Comparison of ENCODE assay signal across 22 mouse cellular contexts in the genomic region with DNA sequence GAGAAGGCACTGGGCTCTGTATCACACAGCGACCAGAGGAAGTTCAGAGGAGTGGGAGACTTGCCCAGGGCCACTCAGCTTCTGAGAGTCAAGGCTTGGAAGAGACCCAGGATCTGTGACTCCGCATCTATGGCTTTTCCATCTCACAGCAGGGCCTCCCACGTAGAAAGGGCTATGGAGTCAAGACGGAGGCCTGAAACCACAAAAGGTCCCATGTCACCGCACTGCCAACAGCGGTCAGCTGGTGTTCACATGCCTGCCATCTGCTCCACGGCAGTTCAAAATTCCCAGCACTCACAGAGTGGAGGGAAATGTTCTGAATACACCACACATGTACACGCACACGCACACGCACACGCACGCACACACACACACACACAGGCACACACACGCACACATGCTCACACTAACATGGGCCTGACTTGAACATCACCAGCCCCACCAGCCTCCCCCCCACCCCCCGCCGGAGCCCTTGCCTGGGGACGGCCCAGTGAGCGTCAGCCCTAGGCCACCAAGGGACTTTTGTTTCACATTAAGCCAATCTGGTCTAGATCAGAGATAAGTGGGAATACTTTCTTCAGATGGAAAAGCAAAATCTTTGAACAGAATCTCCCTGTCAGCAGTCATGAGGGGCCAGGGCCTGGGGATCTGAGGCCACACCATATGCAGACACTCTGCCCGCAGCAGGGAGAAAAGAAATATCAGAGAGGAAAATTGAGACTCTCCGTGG.
DNase-seq lines count a peak whose midpoint lies in the region; ATAC-seq and TF ChIP-seq lines count a peak whose summit lies in the region.
"Had no signal": no experiment of that assay in that cellular context is flagged by ENCODE, and none has a peak within 500 bp of the region (broad histone marks: within the 10 kb centered on the region; RNA-seq: fewer than 3 reads in every experiment).

No protein-coding gene starts in this region.

- no peak overlapping the region for H3K4me2 ChIP-seq in liver, embryonic 11.5 days
- H3K4me2 ChIP-seq in liver, postnatal 0 days (ENCODE audit: low read depth, low read length), result no peak overlapping the region
- no peak overlapping the region for H3K4me2 ChIP-seq in embryonic facial prominence, embryonic 12.5 days (replicated peaks)
- H3K4me2 ChIP-seq: embryonic facial prominence, embryonic 15.5 days; neural tube, embryonic 12.5 days had no signal

- no peaks in the 10 kb centered on the region; the same call in 1 of the 2 replicates for H3K9me3 ChIP-seq in liver, embryonic 11.5 days (ENCODE audit: control insufficient read depth, low read length)
- H3K9me3 ChIP-seq in liver, postnatal 0 days (ENCODE audit: low read length), result no peaks in the 10 kb centered on the region
- H3K9me3 ChIP-seq in embryonic facial prominence, embryonic 12.5 days, result no peaks in the 10 kb centered on the region
- H3K9me3 ChIP-seq: embryonic facial prominence, embryonic 15.5 days; heart, embryonic 10.5 days; neural tube, embryonic 12.5 days had no signal

- no peaks in the 10 kb centered on the region for H3K79me2 ChIP-seq in heart, adult 2 months (replicated peaks; ENCODE audit: control insufficient read depth, insufficient read depth, low read length)

- ATAC-seq in liver, embryonic 11.5 days (replicated peaks; ENCODE audit: low FRiP score), result 0 out of 2 replicates have a peak, but pooled peaks have one; percentile 5
- ATAC-seq in liver, postnatal 0 days, result no peak
- ATAC-seq in embryonic facial prominence, embryonic 12.5 days (ENCODE audit: insufficient number of reproducible peaks, insufficient read depth, low FRiP score, low TSS enrichment), result no peak
- ATAC-seq: forebrain, embryonic 16.5 days; Patski had no signal

- no peak for TF ChIP-seq EP300 in liver, postnatal 0 days (IDR thresholded peaks at IDR 0.05; ENCODE audit: low read depth)
- TF ChIP-seq EP300 in heart, adult 2 months (IDR thresholded peaks at IDR 0.05; ENCODE audit: insufficient read depth, low read depth, low read length), result no peak

- H3K4me1 ChIP-seq in cerebellum, adult 2 months (ENCODE audit: control insufficient read depth, insufficient read depth, low read length), result no peaks in the 10 kb centered on the region
- no peaks in the 10 kb centered on the region for H3K4me1 ChIP-seq in liver, embryonic 11.5 days (replicated peaks; ENCODE audit: control insufficient read depth, insufficient read depth, low read length)
- H3K4me1 ChIP-seq in liver, postnatal 0 days (ENCODE audit: insufficient read depth), result no peaks in the 10 kb centered on the region
- H3K4me1 ChIP-seq in embryonic facial prominence, embryonic 12.5 days, result peaks cover 11% of the 10 kb centered on the region; the same call in 1 of the 2 replicates
- H3K4me1 ChIP-seq in heart, adult 2 months (ENCODE audit: control insufficient read depth, insufficient read depth, low read length), result no peaks in the 10 kb centered on the region
- H3K4me1 ChIP-seq: neural tube, embryonic 12.5 days had no signal

- H3K27me3 ChIP-seq in cerebellum, adult 2 months (ENCODE audit: control insufficient read depth, insufficient read depth, low read length), result no peaks in the 10 kb centered on the region
- no peaks in the 10 kb centered on the region for H3K27me3 ChIP-seq in liver, embryonic 11.5 days (replicated peaks; ENCODE audit: control insufficient read depth, insufficient read depth, low read length)
- no peaks in the 10 kb centered on the region for H3K27me3 ChIP-seq in liver, postnatal 0 days (ENCODE audit: insufficient read depth, low read length)
- H3K27me3 ChIP-seq in embryonic facial prominence, embryonic 12.5 days, result no peaks in the 10 kb centered on the region
- no peaks in the 10 kb centered on the region for H3K27me3 ChIP-seq in heart, adult 2 months (ENCODE audit: control insufficient read depth, insufficient read depth, low read length)
- H3K27me3 ChIP-seq: embryonic facial prominence, embryonic 15.5 days; neural tube, embryonic 12.5 days; Patski had no signal

- no peaks in the 10 kb centered on the region for H3K36me3 ChIP-seq in liver, embryonic 11.5 days (ENCODE audit: control insufficient read depth, insufficient read depth, low read length)
- H3K36me3 ChIP-seq in liver, postnatal 0 days (replicated peaks; ENCODE audit: insufficient read depth, low read length), result no peaks in the 10 kb centered on the region
- H3K36me3 ChIP-seq in embryonic facial prominence, embryonic 12.5 days, result no peaks in the 10 kb centered on the region
- no peaks in the 10 kb centered on the region for H3K36me3 ChIP-seq in heart, adult 2 months (ENCODE audit: control insufficient read depth, insufficient read depth, low read length)
- H3K36me3 ChIP-seq: embryonic facial prominence, embryonic 15.5 days; heart, embryonic 10.5 days; neural tube, embryonic 12.5 days had no signal

- H3K9ac ChIP-seq in liver, embryonic 11.5 days (ENCODE audit: low read depth, low read length), result no peak overlapping the region
- H3K9ac ChIP-seq in liver, postnatal 0 days (replicated peaks), result no peak overlapping the region
- no peak overlapping the region for H3K9ac ChIP-seq in embryonic facial prominence, embryonic 12.5 days
- no peak overlapping the region for H3K9ac ChIP-seq in heart, adult 2 months (ENCODE audit: low read depth, low read length)
- H3K9ac ChIP-seq: embryonic facial prominence, embryonic 15.5 days; neural tube, embryonic 12.5 days had no signal

- DNase-seq in cerebellum, postnatal 25 days, result peak; percentile 17 to 29
- DNase-seq in cerebellum, adult 2 months, result no peak
- no peak for DNase-seq in liver, embryonic 11.5 days (ENCODE audit: low spot score)
- no peak for DNase-seq in liver, postnatal 0 days
- peak; percentile 35 for DNase-seq in 3T3-L1 (ENCODE audit: low read depth, low spot score)
- no peak for DNase-seq in gastrocnemius, postnatal 4 days (ENCODE audit: low spot score in 2 of 2)
- no peak for DNase-seq in heart, adult 2 months
- DNase-seq: adrenal gland, postnatal 36 days; gastrocnemius, postnatal 25 days; kidney, adult 11 months; layer of hippocampus, adult 9-11 months; lung, adult 2 months; right cerebral cortex, postnatal 14 days; thymus, adult 2 months had no signal

- intact Hi-C loops in heart, adult 2 months (cut with DNase I), result no loop called here

- H3K4me3 ChIP-seq in cerebellum, adult 2 months (replicated peaks; ENCODE audit: insufficient read depth, low read depth, low read length), result no peak overlapping the region
- H3K4me3 ChIP-seq in liver, embryonic 11.5 days (ENCODE audit: low read depth, low read length), result no peak overlapping the region
- H3K4me3 ChIP-seq in liver, postnatal 0 days (ENCODE audit: low read depth, low read length), result no peak overlapping the region
- no peak overlapping the region for H3K4me3 ChIP-seq in embryonic facial prominence, embryonic 12.5 days
- H3K4me3 ChIP-seq in heart, adult 2 months, result no peak overlapping the region
- H3K4me3 ChIP-seq: embryonic facial prominence, embryonic 15.5 days; heart, embryonic 10.5 days; neural tube, embryonic 12.5 days had no signal

- WGBS in cerebellum, adult 2 months, result 40% methylated on average over 19 of the region's 19 CpGs
- WGBS in liver, embryonic 11.5 days, result 82% methylated on average over 19 of the region's 19 CpGs
- 85% methylated on average over 19 of the region's 19 CpGs for WGBS in liver, postnatal 0 days (ENCODE audit: insufficient replicate concordance)
- 54% methylated on average over 19 of the region's 19 CpGs for WGBS in embryonic facial prominence, embryonic 12.5 days
- 82% methylated on average over 19 of the region's 19 CpGs for WGBS in heart, adult 2 months

- TF ChIP-seq CTCF in cerebellum, adult 2 months (IDR thresholded peaks at IDR 0.05; ENCODE audit: borderline replicate concordance, insufficient read depth, low read depth, low read length), result no peak
- no peak for TF ChIP-seq CTCF in liver, postnatal 0 days (IDR thresholded peaks at IDR 0.05; ENCODE audit: low read depth)
- TF ChIP-seq CTCF in heart, adult 2 months (IDR thresholded peaks at IDR 0.05), result no peak

- H3K27ac ChIP-seq in cerebellum, adult 2 months (ENCODE audit: insufficient read depth, low read length), result no peak overlapping the region
- H3K27ac ChIP-seq in liver, embryonic 11.5 days (ENCODE audit: low read depth, low read length), result no peak overlapping the region
- no peak overlapping the region for H3K27ac ChIP-seq in liver, postnatal 0 days (ENCODE audit: low read depth)
- H3K27ac ChIP-seq in embryonic facial prominence, embryonic 12.5 days, result peak overlapping the region; percentile 51
- no peak overlapping the region for H3K27ac ChIP-seq in heart, adult 2 months
- H3K27ac ChIP-seq: embryonic facial prominence, embryonic 15.5 days; heart, embryonic 10.5 days; macrophage; neural tube, embryonic 12.5 days; stomach, postnatal 0 days had no signal

- TF ChIP-seq POLR2A in cerebellum, adult 2 months (IDR thresholded peaks at IDR 0.05; ENCODE audit: borderline replicate concordance, insufficient read depth, low read length), result no peak
- TF ChIP-seq POLR2A in heart, adult 2 months (IDR thresholded peaks at IDR 0.05; ENCODE audit: insufficient read depth, low read depth, low read length), result no peak

Comparison
In these comparisons a context has a peak if more than half of its experiments do, and no peak if none do; other contexts are left out.
1. DNase-seq: peak in cerebellum, postnatal 25 days (2 of 2) and 3T3-L1 (single experiment); none in cerebellum, adult 2 months (0 of 2), liver, embryonic 11.5 days (single experiment), liver, postnatal 0 days (single experiment), gastrocnemius, postnatal 4 days (0 of 2) and heart, adult 2 months (0 of 2).